Mouse (Mus musculus) B cell, adult 2 months (primary cell): ENCODE data around the gene Plekhm3.

Experiments
- DNase-seq, 2 experiments: peaks; one replicate each; pipeline ENCODE4 v3.0.0; 2022

Plekhm3 gene

GRCm38 (mm10) chr1:64875156-64875555 lies 81.5 kb downstream of the Plekhm3 start:
- DNase-seq: no peak

- no peak for DNase-seq
Observed at GRCm38 (mm10) chr1:64871956-64872355, 84.7 kb downstream of the Plekhm3 start.

GRCm38 (mm10) chr1:64867684-64868083 lies 88.9 kb downstream of the Plekhm3 start:
- no peak for DNase-seq

- DNase-seq: no peak
Observed at GRCm38 (mm10) chr1:64866140-64866539, 90.5 kb downstream of the Plekhm3 start.

GRCm38 (mm10) chr1:64860235-64860920 lies 96.2 kb downstream of the Plekhm3 start:
- DNase-seq: no peak

GRCm38 (mm10) chr1:64859826-64860225 lies 96.8 kb downstream of the Plekhm3 start:
- DNase-seq: no peak

GRCm38 (mm10) chr1:64854835-64855234 lies 101.8 kb downstream of the Plekhm3 start:
- DNase-seq: no peak

GRCm38 (mm10) chr1:64853738-64854730 lies 102.6 kb downstream of the Plekhm3 start:
- DNase-seq: no peak

GRCm38 (mm10) chr1:64853244-64853643 lies 103.4 kb downstream of the Plekhm3 start:
- no peak for DNase-seq

- DNase-seq: no peak
Observed at GRCm38 (mm10) chr1:64852272-64852671, 104.4 kb downstream of the Plekhm3 start.

- DNase-seq: no peak
Observed at GRCm38 (mm10) chr1:64850345-64850744, 106.3 kb downstream of the Plekhm3 start.

- no peak for DNase-seq
Observed at GRCm38 (mm10) chr1:64848996-64849395, 107.6 kb downstream of the Plekhm3 start.

- DNase-seq: no peak
Observed at GRCm38 (mm10) chr1:64848081-64848480, 108.5 kb downstream of the Plekhm3 start.

GRCm38 (mm10) chr1:64847565-64847964 lies 109.1 kb downstream of the Plekhm3 start:
- no peak for DNase-seq

- no peak for DNase-seq
Observed at GRCm38 (mm10) chr1:64844978-64845377, 111.6 kb downstream of the Plekhm3 start.

- no peak for DNase-seq
Observed at GRCm38 (mm10) chr1:64843900-64844616, 112.6 kb downstream of the Plekhm3 start.

- DNase-seq: no peak
Observed at GRCm38 (mm10) chr1:64840930-64841329, 115.7 kb downstream of the Plekhm3 start.

GRCm38 (mm10) chr1:64836584-64836983 lies 120.0 kb downstream of the Plekhm3 start:
- no peak for DNase-seq

- DNase-seq: no peak
Observed at GRCm38 (mm10) chr1:64836114-64836513, 120.5 kb downstream of the Plekhm3 start.

GRCm38 (mm10) chr1:64831552-64831951 lies 125.1 kb downstream of the Plekhm3 start:
- DNase-seq: no peak

GRCm38 (mm10) chr1:64827434-64827833 lies 129.2 kb downstream of the Plekhm3 start:
- no peak for DNase-seq

- DNase-seq: no peak
Observed at GRCm38 (mm10) chr1:64826348-64827103, 130.1 kb downstream of the Plekhm3 start.
